Mouse (Mus musculus): Measurements from ENCODE around the gene Hemgn.

The Hemgn gene

DNA sequence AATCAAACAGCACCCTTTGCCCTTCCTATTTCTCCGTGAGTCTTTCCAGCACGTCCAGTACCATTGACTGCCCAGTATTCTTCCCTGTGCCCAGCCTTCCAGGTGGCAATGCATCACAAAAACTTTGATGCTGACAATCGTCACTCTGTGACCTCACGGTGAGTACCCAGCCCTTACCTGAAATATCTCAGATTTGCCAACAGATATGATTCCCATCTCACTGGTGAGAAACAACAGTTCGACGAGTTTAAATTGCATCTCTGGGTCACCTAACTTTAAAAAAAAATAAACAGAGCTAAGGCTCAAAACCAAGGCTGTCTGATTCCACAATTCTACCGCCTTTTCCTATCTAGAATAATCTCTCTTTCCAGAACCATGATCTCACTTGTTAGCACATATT lies at the start of gene Hemgn:
Hemgn (minus strand) TSS at position 101 of the 400 bp plus-strand sequence.
- no peak for DNase-seq (ENCODE audit: low spot score)

DNA sequence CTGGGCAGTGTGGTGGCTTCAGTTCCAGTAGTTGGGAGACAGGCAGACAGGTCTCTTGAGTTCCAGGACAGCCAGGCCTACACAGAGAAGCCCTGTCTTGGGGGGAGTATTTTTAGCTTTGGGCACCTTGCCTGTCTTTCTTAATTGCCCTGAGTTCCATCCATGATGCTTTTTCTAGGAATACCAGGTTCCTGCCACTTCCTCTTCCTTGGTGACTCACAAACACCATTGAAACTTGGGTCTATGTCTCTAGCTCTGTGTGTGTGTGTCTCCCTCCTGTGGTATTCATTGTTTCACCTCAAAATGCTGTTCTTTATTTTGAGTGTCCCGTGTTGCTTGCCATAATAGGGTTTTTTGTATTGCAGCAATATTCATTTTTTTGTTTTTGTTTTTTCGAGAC lies 45.1 kb upstream of the Hemgn start:
- no peak for DNase-seq (ENCODE audit: low spot score)

- no peak for DNase-seq (ENCODE audit: low spot score)
These were observed 43.9 kb upstream of the Hemgn start for GRCm38 (mm10) chr4:46457186-46457585.

GRCm38 (mm10) chr4:46456762-46457161 lies 43.5 kb upstream of the Hemgn start:
- no peak for DNase-seq (ENCODE audit: low spot score)

- no peak for DNase-seq (ENCODE audit: low spot score)
These were observed 41.0 kb upstream of the Hemgn start for GRCm38 (mm10) chr4:46454097-46454864.

- no peak for DNase-seq (ENCODE audit: low spot score)
These were observed 39.8 kb upstream of the Hemgn start for GRCm38 (mm10) chr4:46452855-46453719.

DNA sequence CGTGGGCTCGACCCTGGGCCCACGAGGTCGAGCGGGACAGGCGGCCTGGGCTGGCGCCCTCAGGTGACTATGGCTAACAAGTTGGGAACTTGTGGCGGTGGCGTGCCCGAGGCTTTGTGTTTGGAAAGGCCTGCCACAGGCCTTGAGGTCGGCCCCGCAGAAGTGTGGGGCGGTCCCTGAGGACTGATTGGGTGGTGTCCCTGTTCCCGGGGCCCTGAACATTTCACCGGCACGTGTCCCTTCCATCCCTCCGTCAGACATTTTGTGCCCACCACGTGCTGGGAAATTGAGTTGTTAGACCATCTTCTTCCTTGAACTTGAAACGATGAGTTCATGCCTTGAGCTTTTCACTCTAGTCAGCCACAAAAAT lies 39.2 kb upstream of the Hemgn start:
- DNase-seq (ENCODE audit: low spot score): peak; percentile 64

- peak; percentile 73 for DNase-seq (ENCODE audit: low spot score)
These were observed 38.6 kb upstream of the Hemgn start for GRCm38 (mm10) chr4:46451758-46452480.

- DNase-seq (ENCODE audit: low spot score): peak; percentile 77
These were observed 38.0 kb upstream of the Hemgn start for GRCm38 (mm10) chr4:46451240-46451757.

DNA sequence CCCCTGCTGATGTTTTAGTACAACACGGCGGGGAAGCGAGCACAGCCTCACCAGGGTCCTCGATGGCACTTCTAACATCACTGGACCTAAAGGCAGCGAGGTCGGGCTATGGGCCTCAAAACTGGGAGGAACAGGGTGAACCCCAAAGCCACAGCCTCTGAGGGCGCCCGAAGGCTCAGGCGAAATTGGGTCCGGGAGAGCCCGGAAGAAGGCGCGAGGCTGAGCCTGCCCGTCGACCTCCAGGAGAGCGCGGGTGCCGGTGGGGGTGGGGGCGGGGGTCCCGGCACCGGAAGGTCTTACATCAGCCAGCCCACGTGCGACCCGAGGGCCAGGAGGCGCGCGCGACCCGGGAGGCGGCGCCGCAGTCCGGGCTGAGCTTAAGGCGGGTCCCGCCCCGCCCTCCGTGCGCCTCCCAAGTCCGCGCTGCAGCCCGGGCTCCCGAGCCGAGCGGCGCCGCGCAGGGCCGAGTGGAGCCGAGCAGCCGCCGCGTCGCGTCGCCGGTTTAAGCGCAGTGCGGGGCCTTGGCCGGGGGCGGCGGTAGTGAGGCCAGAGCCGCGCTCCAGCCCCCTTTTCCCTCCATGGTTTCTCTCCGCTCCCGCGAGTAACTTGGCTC lies 37.3 kb upstream of the Hemgn start, which contains the start of gene Anp32b:
Anp32b (plus strand) TSS at position 384 of the 613 bp plus-strand sequence.
- peak; percentile 92 for DNase-seq (ENCODE audit: low spot score)

DNA sequence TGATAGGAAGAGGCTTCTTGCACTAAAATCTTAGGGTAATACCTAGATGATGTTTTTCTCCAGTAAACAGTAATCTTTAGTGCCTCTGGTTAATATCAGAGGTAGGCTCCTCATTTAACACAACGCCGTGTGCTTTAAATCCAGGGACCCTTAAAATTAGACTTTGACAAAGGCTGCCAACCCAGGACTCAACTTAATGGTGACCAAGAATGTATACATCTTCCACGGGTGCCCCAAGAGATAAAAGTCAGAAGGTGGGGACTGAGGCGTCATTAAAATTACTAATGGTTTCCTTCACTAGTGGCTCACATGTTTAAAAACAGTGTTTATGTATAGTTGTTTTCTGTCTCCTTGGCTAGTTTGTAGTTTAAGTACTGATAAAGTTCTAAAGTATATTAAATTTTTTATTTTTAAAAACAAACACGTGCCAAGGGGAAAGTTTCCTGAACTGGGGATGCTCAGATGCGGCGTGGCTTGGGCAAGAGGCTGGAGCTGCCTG lies 36.8 kb upstream of the Hemgn start:
- DNase-seq (ENCODE audit: low spot score): no peak

GRCm38 (mm10) chr4:46448886-46449285 lies 35.6 kb upstream of the Hemgn start:
- DNase-seq (ENCODE audit: low spot score): no peak

- no peak for DNase-seq (ENCODE audit: low spot score)
These were observed 34.2 kb upstream of the Hemgn start for GRCm38 (mm10) chr4:46447461-46447860.

GRCm38 (mm10) chr4:46445237-46445945 lies 32.1 kb upstream of the Hemgn start:
- DNase-seq (ENCODE audit: low spot score): no peak

DNA sequence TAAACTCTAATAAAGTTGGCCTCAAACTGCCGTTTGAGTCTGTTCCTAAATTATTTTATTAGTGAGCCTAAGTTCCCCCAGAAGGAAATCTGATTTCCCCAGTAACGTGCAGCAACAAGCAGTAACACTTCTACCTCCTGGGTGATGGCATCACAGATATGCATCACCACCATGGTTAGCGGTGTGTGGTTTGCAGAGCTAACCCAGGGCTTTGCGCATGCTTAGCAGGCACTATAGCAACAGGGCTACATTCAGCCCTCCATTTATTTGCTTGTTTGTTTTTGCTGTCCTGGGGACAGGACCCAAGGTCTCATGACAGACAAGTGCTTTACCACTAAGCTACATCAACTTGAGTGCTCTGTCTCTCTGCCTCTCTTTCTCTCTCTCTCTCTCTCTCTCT lies 29.2 kb upstream of the Hemgn start:
- DNase-seq (ENCODE audit: low spot score): peak; percentile 33

GRCm38 (mm10) chr4:46432339-46433036 lies 19.2 kb upstream of the Hemgn start:
- DNase-seq (ENCODE audit: low spot score): no peak

GRCm38 (mm10) chr4:46428903-46429499 lies 15.7 kb upstream of the Hemgn start:
- DNase-seq (ENCODE audit: low spot score): no peak

DNA sequence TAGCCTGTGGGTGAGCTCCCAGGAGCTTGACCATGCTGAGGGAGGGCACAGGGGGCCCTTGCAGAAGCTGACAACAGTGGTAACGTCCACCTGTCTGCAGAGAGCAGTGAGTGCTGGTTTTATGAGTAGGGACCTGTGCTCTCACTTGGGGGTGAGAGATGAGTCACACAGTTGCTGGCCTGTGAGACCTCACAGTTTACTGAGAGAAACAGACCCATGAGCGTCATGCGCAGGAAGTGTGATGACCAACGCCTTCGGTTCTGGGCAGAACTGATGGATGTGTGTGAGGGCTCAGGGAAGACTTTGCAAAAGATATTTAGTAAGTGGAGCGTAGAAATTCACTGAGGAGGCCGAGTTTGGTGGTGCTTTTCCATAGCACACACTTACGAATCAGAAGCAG lies 9.3 kb upstream of the Hemgn start:
- no peak for DNase-seq (ENCODE audit: low spot score)

- no peak for DNase-seq (ENCODE audit: low spot score)
These were observed 5.5 kb upstream of the Hemgn start for GRCm38 (mm10) chr4:46418851-46419250.

DNA sequence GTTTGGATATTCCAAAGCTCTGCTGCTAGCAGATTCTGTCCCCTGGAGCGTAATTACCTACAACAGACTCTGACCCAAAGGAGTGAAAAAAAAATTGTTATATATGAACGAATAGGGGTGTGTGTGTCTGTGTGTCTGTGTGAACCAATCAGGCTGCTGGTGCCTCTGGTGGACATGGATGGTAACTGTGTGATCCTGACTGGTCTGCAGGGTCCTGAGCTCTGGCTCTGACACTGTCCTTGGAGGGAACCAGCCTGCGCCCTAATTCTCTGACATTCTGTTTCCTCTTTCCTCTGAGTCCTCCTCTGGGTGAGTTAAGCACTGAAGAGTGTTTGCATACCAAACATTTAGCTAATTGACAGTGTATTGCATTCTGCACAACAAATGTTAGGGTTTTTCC lies 4.2 kb upstream of the Hemgn start:
- peak; percentile 14 for DNase-seq (ENCODE audit: low spot score)
